Mouse (Mus musculus): Measurements from ENCODE around the gene A3galt2.

- TF ChIP-seq POLR2A (IDR thresholded peaks at IDR 0.05; ENCODE audit: low read depth, low read length) (no peak), CTCF (IDR thresholded peaks at IDR 0.05; ENCODE audit: borderline replicate concordance, insufficient read depth, low read length) (no peak)
Measured at GRCm38 (mm10) chr4:128724059-128724458, 31.1 kb upstream of the A3galt2 start.
